Mouse (Mus musculus) lung, postnatal 0 days (tissue): ENCODE results near the gene Gckr.

Source experiments
- CTCF ChIP-seq: IDR thresholded peaks from 2 replicates; pipeline ENCODE4 v1.5.1; 2016; ENCODE audit warnings: antibody characterized with exemption, mild to moderate bottlenecking
- EP300 ChIP-seq: IDR thresholded peaks from 2 replicates; pipeline ENCODE4 v1.6.1; 2016; ENCODE audit warnings: antibody characterized with exemption, mild to moderate bottlenecking, control low read depth

GRCm38 (mm10) chr5:31324085-31324484 lies 26.8 kb downstream of the Gckr start:
- no peak for TF ChIP-seq CTCF
- no peak for TF ChIP-seq EP300
